Mouse (Mus musculus) left cerebral cortex, adult 8-10 months (tissue): Measurements from ENCODE around the gene Prpf6. TPM values are rescaled to one million over a fixed set of nuclear protein-coding genes. Genes with fewer than 3 reads are reported as not detected.

Experiments used
- DNase-seq, 2 experiments: peaks; one replicate each; pipeline ENCODE4 v3.0.0; 2022; ENCODE audit warnings: low spot score in 2 of 2
- total RNA-seq, 4 experiments: library from RNA; stranded (reverse); gene quantifications; 2 replicates each; pipeline ENCODE4 v1.2.4; 2022

Gene Prpf6
- total RNA-seq, 4 experiments from 2014 or later = 54.0 to 60.9 (median 56.7) TPM

DNA sequence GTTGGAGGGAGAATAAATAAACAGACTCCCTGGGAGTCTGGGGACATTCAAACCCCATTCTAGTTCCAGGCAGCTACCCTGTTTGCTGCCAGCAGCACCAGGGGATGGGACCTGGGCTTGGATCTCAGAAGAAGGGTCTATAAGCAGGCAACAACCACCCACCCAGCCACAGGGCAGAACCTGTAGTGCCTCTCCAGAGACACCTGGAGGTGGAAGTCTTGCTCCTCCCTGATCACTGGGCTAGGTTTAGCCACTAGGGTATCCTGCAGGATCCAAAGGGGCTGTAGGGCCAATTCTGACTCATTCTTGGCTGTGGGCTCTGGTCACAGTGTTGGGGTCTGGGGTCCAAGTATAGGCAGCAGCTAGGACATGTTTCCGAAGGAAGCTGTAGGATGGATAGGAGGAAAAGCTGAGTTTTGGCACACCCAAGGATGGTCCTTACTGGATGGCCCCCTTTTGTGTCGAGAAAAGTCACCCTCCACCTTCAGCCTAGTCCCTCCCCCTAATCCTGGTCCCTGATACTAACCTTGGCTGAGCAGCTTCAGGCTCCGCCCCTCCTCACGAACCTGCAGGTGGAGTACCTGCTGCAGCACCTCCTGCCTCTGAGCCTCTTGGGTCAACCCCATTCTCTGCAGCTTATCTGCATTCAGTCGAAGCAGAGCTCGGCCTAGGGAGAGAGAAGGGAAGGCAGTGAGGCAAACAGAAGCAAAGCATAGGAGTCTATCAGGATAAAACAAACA, 4.7 kb downstream of the Prpf6 start:
- peak in 1 of 2 experiments; percentile 10 for DNase-seq

GRCm38 (mm10) chr2:181597378-181598061, 5.9 kb downstream of the Prpf6 start:
- peak in 1 of 2 experiments; percentile 18 for DNase-seq

DNA sequence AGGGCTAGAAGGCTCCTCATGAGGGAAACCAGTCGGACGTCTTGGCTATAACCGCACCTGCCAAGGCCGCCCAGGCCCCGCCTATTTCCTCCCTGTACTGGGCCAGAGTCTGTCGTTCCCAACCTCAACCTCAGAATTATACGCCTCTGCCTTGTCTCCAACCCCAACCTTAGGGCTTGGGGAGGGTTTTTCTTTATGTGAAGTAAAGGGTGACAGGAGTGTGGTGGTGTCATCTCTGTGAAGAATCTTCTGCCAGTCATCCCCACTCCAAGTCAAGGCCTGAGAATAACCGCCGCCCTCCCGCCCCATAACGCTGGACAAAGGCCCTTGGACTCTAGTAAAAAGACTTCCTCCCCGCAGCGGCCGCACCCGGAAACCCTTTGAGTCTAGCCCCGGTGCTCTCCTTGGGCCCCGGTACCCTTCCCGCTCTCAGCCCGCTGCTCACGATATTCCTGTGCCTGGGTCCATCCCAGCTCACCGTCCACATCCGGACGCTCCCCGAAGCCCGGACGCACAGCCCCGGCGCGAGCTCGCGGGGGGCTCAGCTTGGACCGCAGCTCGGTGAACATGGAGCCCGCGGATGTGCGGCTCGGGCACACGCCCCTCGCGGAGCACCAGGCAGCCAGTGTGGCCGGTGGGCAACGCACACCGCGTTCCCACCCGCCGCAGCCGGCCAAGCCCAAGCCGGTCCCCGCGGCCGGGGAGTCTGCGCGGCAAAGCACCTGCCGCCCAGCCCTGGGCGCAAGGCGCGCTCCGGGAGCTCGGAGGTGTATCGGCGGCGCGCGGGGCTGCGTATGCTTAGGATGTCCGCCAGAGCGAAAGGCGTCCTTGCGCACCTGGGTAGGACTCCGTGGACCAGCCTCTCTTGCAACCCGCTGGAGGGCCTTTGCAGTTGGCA, 7.0 kb downstream of the Prpf6 start, which contains the start of gene Samd10:
Samd10 (minus strand) TSS at position 759 of the 898 bp plus-strand sequence.
- DNase-seq = peak in 1 of 2 experiments; percentile 66

DNA sequence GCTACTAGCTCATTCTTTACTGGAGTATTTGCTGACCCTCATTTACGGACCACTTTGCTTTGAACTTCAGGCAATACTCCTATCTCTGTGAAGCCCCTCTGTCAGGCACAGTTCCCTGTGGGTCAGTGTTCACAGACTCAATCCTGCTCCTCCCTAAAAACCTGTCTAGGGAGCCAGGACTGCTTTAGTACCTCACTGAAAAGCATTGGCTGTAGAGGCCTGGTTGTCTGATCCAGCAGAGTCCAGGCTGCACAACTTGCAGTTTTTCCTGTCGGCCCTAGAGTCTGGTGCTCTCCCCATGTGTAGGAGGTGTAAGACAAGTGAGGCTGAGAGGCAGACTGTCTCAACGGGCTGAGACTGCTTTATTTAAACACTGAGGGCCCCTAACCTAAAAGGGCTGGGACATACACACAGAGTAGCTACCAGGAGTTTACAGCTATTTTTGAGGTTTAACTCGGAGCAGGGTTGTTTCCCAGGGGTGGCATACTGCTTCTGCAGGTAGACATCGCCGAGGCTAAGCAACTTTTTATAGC, 8.6 kb downstream of the Prpf6 start:
- DNase-seq = peak in 1 of 2 experiments; percentile 43

GRCm38 (mm10) chr2:181600828-181601750, 9.4 kb downstream of the Prpf6 start:
- DNase-seq = peak; percentile 90 to 97

DNA sequence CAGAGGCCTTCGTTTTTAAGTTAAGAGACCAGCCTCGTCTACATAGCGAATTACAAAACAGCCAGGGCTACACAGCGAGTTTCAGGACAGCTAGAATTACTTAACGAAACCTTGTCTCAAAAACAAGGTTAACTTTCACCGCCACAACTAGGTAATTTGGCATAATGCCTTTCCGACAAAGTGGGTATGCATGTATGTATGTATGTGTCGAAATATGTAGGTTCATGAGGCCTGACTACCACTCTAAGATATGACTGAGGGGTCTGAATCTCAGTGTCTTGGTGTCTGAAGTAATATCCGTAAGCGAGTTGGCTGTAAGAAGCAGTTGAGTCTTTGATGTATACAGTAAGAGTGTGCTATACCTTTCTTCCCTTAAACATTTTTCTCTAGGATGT, 10.1 kb downstream of the Prpf6 start:
- DNase-seq = no peak

- no peak for DNase-seq
Observed at GRCm38 (mm10) chr2:181602367-181602766, 10.7 kb downstream of the Prpf6 start.

GRCm38 (mm10) chr2:181618761-181619495, 27.3 kb downstream of the Prpf6 start:
- no peak for DNase-seq

DNA sequence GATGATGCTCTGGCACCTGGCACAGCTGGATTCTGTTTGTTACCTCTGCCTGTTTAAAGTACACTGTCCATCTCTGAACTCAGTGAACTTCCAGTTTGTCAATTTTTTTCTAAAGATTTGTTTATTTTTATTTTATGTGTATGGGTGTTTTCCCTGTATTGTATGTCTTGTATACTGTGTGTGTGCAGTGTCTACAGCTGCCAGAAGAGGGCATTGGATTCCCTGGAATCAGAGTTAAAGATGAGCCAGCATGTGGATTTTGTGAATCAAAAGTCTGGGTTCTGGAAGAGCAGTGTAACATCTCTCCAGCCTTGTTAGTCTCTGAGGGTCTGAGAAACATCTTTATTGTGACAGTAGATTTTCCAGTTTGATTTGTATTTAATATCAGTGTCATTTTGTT, 31.7 kb downstream of the Prpf6 start:
- DNase-seq = no peak

DNA sequence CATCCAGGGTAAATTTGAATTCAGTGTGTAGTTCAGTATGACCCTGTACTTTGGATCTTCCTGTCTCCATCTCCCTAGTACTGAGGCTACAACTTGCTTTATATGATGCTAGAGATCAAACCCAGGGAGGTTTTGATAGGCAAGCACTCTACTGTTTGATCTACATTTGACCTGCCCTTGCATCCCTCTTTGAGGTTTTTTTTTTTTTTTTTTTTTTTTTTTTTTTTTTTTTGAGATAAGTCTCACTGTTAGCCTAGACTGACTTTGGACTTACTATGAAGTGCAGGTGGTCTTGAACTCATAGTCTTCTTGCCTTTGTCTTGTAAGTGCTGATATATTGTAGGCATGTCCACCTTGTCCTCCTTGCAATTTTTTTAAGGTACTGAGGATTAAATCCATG, 36.8 kb downstream of the Prpf6 start:
- no peak for DNase-seq

DNA sequence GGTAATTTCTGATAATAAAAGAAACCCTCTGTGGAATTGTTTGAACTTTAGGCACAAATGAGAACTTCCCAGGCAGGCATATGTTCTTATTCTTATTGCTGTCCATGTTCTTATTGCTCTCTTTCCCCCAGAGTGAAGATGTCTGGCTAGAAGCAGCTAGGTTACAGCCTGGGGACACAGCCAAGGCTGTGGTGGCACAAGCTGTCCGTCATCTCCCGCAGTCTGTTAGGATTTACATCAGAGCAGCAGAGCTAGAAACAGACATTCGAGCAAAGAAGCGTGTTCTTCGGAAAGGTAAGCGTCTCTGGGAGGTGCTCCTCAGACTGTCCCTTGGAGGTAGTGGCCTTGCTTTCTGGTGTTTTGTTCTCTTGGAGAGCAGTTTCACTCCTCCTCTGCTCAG, 41.0 kb downstream of the Prpf6 start:
- no peak for DNase-seq

GRCm38 (mm10) chr2:181635865-181636264, 44.2 kb downstream of the Prpf6 start:
- no peak for DNase-seq

DNA sequence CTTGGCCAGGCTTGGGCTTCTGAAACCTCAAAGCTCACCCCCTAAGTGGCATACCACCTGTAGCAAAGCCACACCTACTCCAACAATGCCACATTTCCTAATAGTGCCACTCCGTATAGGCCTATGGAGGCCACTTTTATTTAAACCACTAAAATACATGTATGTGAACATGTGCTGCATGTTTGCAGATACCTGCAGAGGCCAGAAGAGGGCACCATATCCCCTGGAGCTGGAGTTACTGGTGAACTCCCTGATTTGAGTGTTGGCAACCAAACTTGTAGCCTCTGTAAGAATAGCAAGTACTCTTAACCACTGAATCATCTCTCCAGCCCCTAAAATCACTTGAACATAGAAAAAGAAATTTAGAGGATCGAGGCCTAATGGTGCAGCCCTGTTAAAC, 52.7 kb downstream of the Prpf6 start:
- peak in 1 of 2 experiments; percentile 21 for DNase-seq

GRCm38 (mm10) chr2:181645666-181646065, 54.0 kb downstream of the Prpf6 start:
- no peak for DNase-seq

GRCm38 (mm10) chr2:181646626-181647472, 55.2 kb downstream of the Prpf6 start:
- no peak for DNase-seq

GRCm38 (mm10) chr2:181648926-181649325, 57.3 kb downstream of the Prpf6 start:
- peak in 1 of 2 experiments; percentile 25 for DNase-seq

DNA sequence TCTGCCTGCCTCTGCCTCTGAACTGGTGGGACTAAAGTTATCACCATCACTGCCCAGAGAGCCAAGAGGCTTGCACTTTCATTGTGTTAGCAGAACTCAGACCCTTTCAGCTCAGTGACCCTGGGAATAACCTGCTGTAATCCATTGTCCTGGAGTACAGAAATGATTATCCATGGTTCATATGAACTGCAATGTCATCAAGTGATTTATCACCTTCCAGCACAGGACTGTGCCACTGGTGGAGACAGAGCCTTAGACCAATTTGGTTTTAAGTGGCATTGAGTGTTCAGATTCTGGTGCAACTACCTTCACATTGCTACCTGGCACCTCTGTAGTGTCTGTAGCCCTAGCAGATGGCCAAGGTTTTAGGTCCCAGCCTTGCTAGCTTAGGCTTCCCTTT, 61.4 kb downstream of the Prpf6 start:
- no peak for DNase-seq

GRCm38 (mm10) chr2:181653523-181653922, 61.9 kb downstream of the Prpf6 start:
- DNase-seq = no peak

DNA sequence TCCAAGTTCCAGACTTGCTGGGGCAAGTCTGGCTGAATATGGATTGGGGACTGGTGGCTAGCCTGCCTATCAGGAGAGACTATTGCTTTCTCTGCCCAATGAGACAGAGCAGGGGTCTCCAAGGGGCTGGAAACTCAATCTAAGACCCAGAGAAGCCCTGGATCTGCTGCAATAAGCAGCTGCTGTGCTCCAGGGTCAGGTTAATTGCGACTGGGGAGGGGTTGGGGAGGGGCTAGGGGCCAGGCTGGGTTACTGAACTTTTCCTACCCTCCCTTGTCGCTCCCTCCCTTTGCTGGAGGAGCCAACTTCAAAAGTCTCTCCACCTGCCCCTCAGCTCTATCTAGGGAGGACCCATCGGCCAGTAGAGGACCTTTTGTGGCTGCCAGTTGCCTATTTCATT, 65.1 kb downstream of the Prpf6 start, which contains the start of gene Gm29797:
Gm29797 (plus strand) TSS at position 301 of the 400 bp plus-strand sequence.
- no peak for DNase-seq
